20 mouse cellular contexts compared by ENCODE assay signal in genomic region chr10:40936160-40936726, GRCm38 (mm10). TPM values are rescaled to one million over a fixed set of nuclear protein-coding genes. Genes with fewer than 3 reads are reported as not detected.
A peak's percentile ranks its signal among the peaks of the same experiment; 100 is the strongest.
DNase-seq lines count a peak whose midpoint lies in the region; ATAC-seq and TF ChIP-seq lines count a peak whose summit lies in the region.
"Had no signal": no experiment of that assay in that cellular context is flagged by ENCODE, and none has a peak within 500 bp of the region (broad histone marks: within the 10 kb centered on the region; RNA-seq: fewer than 3 reads in every experiment).

No protein-coding gene starts in this region.

- 86% methylated on average over 12 of the region's 13 CpGs for WGBS in hindbrain, embryonic 12.5 days
- 88% methylated on average over 13 of the region's 13 CpGs for WGBS in hindbrain, embryonic 11.5 days

- no peak overlapping the region for H3K4me2 ChIP-seq in hindbrain, embryonic 12.5 days (replicated peaks)
- H3K4me2 ChIP-seq in hindbrain, embryonic 11.5 days (replicated peaks; ENCODE audit: low read depth, low read length), result no peak overlapping the region
- H3K4me2 ChIP-seq: embryonic facial prominence, embryonic 13.5 days; liver, embryonic 11.5 days; midbrain, embryonic 12.5 days had no signal

- H3K27ac ChIP-seq in hindbrain, embryonic 12.5 days, result no peak overlapping the region
- H3K27ac ChIP-seq in hindbrain, embryonic 11.5 days (ENCODE audit: low read depth, low read length), result no peak overlapping the region
- H3K27ac ChIP-seq: embryonic facial prominence, embryonic 13.5 days; limb, embryonic 10.5 days; macrophage; midbrain, embryonic 12.5 days had no signal

- no peaks in the 10 kb centered on the region for H3K4me1 ChIP-seq in hindbrain, embryonic 12.5 days
- H3K4me1 ChIP-seq in hindbrain, embryonic 11.5 days (replicated peaks; ENCODE audit: control insufficient read depth, insufficient read depth, low read length), result no peaks in the 10 kb centered on the region
- peaks cover 19% of the 10 kb centered on the region for H3K4me1 ChIP-seq in E14TG2a.4 (replicated peaks; ENCODE audit: low read depth, low read length)
- H3K4me1 ChIP-seq: embryonic facial prominence, embryonic 13.5 days; limb, embryonic 10.5 days; midbrain, embryonic 12.5 days had no signal

- H3K36me3 ChIP-seq in hindbrain, embryonic 12.5 days, result peaks cover 63% of the 10 kb centered on the region
- H3K36me3 ChIP-seq in hindbrain, embryonic 11.5 days (ENCODE audit: control insufficient read depth, insufficient read depth, low read length), result peaks cover 4% of the 10 kb centered on the region; the same call in 1 of the 2 replicates
- peaks cover 73% of the 10 kb centered on the region for H3K36me3 ChIP-seq in E14TG2a.4 (ENCODE audit: insufficient read depth, low read length)

- DNase-seq in cerebellum, adult 11-12 months, result peak; percentile 19
- DNase-seq in cerebellum, postnatal 4 days (ENCODE audit: low spot score in 2 of 2), result no peak
- no peak for DNase-seq in hindbrain, embryonic 11.5 days (ENCODE audit: low spot score)
- peak; percentile 49 to 59 for DNase-seq in left cerebral cortex, adult 18-20 months (ENCODE audit: low spot score in 2 of 2)
- DNase-seq in left cerebral cortex, adult 11 months (ENCODE audit: low spot score), result no peak
- DNase-seq in adrenal gland, postnatal 4 days (ENCODE audit: low spot score in 2 of 2), result no peak
- DNase-seq: adrenal gland, adult 8-10 months; cerebellum, adult 2 months; heart, postnatal 4 days; lung, adult 2 months had no signal

- TF ChIP-seq CTCF in E14TG2a.4 (conservative IDR thresholded peaks at IDR 0.05; ENCODE audit: low read length), result no peak

- no peaks in the 10 kb centered on the region for H3K27me3 ChIP-seq in hindbrain, embryonic 12.5 days
- H3K27me3 ChIP-seq in hindbrain, embryonic 11.5 days (ENCODE audit: control insufficient read depth, insufficient read depth, low read length), result no peaks in the 10 kb centered on the region
- H3K27me3 ChIP-seq in E14TG2a.4 (ENCODE audit: insufficient read depth, low read length), result no peaks in the 10 kb centered on the region
- H3K27me3 ChIP-seq: embryonic facial prominence, embryonic 13.5 days; midbrain, embryonic 12.5 days had no signal

- no peak overlapping the region for H3K4me3 ChIP-seq in hindbrain, embryonic 12.5 days
- no peak overlapping the region for H3K4me3 ChIP-seq in hindbrain, embryonic 11.5 days (ENCODE audit: low read depth, low read length)
- peak overlapping the region; percentile 45 for H3K4me3 ChIP-seq in E14TG2a.4 (replicated peaks; ENCODE audit: low read length)
- H3K4me3 ChIP-seq: embryonic facial prominence, embryonic 13.5 days; limb, embryonic 10.5 days; midbrain, embryonic 12.5 days had no signal

- ATAC-seq in hindbrain, embryonic 12.5 days (ENCODE audit: low FRiP score), result 0 out of 2 replicates have a peak, but pooled peaks have one; percentile 26
- ATAC-seq in hindbrain, embryonic 11.5 days (ENCODE audit: low FRiP score), result no peak
- ATAC-seq: CD4-positive, CD25-positive, alpha-beta regulatory T cell, adult 4 months; inflammation-experienced regulatory T-cells, adult 6 months had no signal

- H3K9me3 ChIP-seq in hindbrain, embryonic 12.5 days (replicated peaks), result no peaks in the 10 kb centered on the region
- H3K9me3 ChIP-seq in hindbrain, embryonic 11.5 days (ENCODE audit: control insufficient read depth, low read length), result no peaks in the 10 kb centered on the region
- no peaks in the 10 kb centered on the region for H3K9me3 ChIP-seq in E14TG2a.4 (ENCODE audit: low read length)
- H3K9me3 ChIP-seq: embryonic facial prominence, embryonic 13.5 days; limb, embryonic 10.5 days; midbrain, embryonic 12.5 days had no signal

- no peak overlapping the region for H3K9ac ChIP-seq in hindbrain, embryonic 12.5 days
- no peak overlapping the region for H3K9ac ChIP-seq in hindbrain, embryonic 11.5 days (ENCODE audit: low read depth, low read length)
- H3K9ac ChIP-seq: embryonic facial prominence, embryonic 13.5 days; midbrain, embryonic 12.5 days had no signal

RNA-seq across cellular contexts. Expression of gene Wasf1, which starts 53.0 kb away (rescaled TPM):
- polyA plus RNA-seq in hindbrain, embryonic 12.5 days (2016; fragmentation: Nextera tagmentation; extraction: Ambion mirVana), result 70.5 and 77.3 TPM in 2 replicates
- 43.0 and 43.8 TPM in 2 replicates for polyA plus RNA-seq in hindbrain, embryonic 11.5 days (2014; fragmentation: Nextera tagmentation; extraction: Ambion mirVana)
- total RNA-seq in left cerebral cortex, adult 18-20 months (2021), result 100 to 1,000 TPM; 237 to 253 TPM
- total RNA-seq in adrenal gland, postnatal 4 days (2021), result 10 to 100 TPM; 10.3 to 10.8 TPM
- total RNA-seq: granulocyte monocyte progenitor cell, adult 5-6 weeks had no signal
- polyA plus RNA-seq: macrophage had no signal

RNA-seq across cellular contexts. Expression of gene Cdc40, which starts 53.1 kb away (rescaled TPM):
- 32.1 and 32.4 TPM in 2 replicates for polyA plus RNA-seq in hindbrain, embryonic 12.5 days (2016; fragmentation: Nextera tagmentation; extraction: Ambion mirVana)
- 32.4 and 37.5 TPM in 2 replicates for polyA plus RNA-seq in hindbrain, embryonic 11.5 days (2014; fragmentation: Nextera tagmentation; extraction: Ambion mirVana)
- 10 to 100 TPM; 36.7 to 42.8 TPM for total RNA-seq in left cerebral cortex, adult 18-20 months (2021)
- total RNA-seq in adrenal gland, postnatal 4 days (2021), result 10 to 100 TPM; 34.6 to 35.1 TPM

Comparison
In these comparisons a context has a peak if more than half of its experiments do, and no peak if none do; other contexts are left out.
1. DNase-seq: peak in cerebellum, adult 11-12 months (single experiment) and left cerebral cortex, adult 18-20 months (2 of 2); none in cerebellum, postnatal 4 days (0 of 2), hindbrain, embryonic 11.5 days (single experiment), left cerebral cortex, adult 11 months (single experiment) and adrenal gland, postnatal 4 days (0 of 2).
2. RNA of gene Wasf1, which starts 53.0 kb away (total RNA-seq): 237 to 253 TPM in left cerebral cortex, adult 18-20 months; 10.3 to 10.8 TPM in adrenal gland, postnatal 4 days; every median in the first group is over 10 times any median in the second.